Mouse (Mus musculus): ENCODE measurements at regions not wholly inside any gene's neighbourhood (a gene's known extent, or its start where the extent isn't known, plus 50 kb on each side); places are given as distances from the start of the nearest gene placed in this dataset.
"Not testable (repeated sequence)": the region's sequence is repeated elsewhere in the genome, so short reads cannot be mapped to it uniquely, and the experiment has no call there.

GRCm38 (mm10) chr13:5591837-5592555, 269.3 kb upstream of the Klf6 start:
- intact Hi-C loops (cut with DNase I): no loop called here
- no peak for DNase-seq

- intact Hi-C loops (cut with DNase I): no loop called here
- DNase-seq: no peak
These were observed 268.7 kb upstream of the Klf6 start for GRCm38 (mm10) chr13:5592556-5593061.

GRCm38 (mm10) chr13:5601648-5602047, 259.6 kb upstream of the Klf6 start:
- DNase-seq: no peak
- intact Hi-C loops (cut with DNase I): no loop called here

DNA sequence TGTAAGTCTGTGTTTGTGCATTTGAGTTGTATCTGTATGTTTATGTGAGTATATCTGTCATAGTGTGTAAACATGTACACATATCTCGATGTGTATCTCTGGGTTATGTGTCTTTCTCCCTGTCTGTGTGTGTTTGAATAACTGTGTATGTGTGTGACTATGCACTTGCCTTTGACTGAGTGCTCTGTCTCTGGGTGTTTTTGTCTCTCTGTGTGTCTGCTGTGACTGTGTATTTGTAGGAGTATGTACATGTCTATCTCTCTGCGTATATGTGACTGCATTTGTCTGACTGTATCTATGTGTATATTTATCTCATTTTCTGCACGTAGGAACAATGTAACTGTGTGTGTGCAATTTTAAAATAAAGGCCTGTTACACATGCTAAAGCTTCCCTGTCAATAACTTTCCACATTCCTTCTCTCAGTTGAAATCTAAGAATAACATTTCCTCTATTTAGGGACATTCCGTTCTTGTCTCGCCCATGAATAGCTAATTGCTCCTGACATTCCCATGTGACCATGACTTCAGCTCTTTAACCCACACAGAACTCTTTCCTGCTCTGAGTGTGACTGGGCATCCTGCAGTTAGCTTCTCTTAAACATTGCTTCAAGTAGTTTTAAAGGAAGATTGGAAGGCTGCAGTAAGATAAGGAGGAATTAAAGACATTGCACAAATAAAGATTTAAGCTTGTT, 257.2 kb upstream of the Klf6 start:
- no peak for DNase-seq
- intact Hi-C loops (cut with DNase I): no loop called here

DNA sequence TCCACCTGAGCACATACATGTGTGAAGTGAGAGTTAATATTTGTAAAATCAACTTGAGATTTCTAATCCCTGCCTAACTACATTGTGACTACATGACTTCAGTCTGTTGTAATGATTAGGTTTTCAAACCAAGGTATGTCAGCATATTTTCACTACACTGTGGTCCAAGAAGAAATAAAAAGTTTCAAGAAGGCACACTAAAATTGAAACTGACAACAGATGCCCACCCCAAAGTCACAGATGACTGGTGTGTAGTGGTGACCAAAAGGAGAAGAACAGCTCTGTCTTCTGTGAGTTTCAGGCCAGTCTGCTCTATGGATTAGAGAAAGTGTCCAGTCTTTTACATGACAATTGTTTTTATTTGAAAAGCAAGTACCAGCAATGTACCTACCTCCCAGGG, 255.9 kb upstream of the Klf6 start:
- no peak for DNase-seq
- intact Hi-C loops (cut with DNase I): no loop called here

DNA sequence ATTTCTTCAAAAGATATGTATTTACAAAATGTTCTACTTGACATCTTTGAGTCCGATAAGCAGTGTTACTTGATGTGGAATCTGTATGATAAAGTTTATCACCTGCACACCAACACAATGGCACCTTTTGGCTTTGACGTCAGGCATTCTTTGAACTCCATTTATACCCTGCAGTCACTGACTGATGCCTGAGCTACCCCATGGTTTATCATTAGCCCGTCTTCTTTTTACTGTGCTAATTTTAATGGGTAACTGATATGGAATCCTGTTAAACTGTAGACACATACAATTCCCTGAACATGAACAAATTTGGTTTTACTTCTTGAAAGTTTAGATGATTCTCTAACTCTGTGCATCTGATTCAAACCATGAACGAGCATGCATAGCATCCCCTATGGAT, 253.8 kb upstream of the Klf6 start:
- intact Hi-C loops (cut with DNase I): no loop called here
- DNase-seq: no peak

- DNase-seq: no peak
- intact Hi-C loops (cut with DNase I): no loop called here
These were observed 247.0 kb upstream of the Klf6 start for GRCm38 (mm10) chr13:5614186-5614737.

GRCm38 (mm10) chr13:5614833-5615232, 246.4 kb upstream of the Klf6 start:
- intact Hi-C loops (cut with DNase I): no loop called here
- DNase-seq: no peak

GRCm38 (mm10) chr13:5615327-5615726, 246.0 kb upstream of the Klf6 start:
- DNase-seq: no peak
- intact Hi-C loops (cut with DNase I): no loop called here

DNA sequence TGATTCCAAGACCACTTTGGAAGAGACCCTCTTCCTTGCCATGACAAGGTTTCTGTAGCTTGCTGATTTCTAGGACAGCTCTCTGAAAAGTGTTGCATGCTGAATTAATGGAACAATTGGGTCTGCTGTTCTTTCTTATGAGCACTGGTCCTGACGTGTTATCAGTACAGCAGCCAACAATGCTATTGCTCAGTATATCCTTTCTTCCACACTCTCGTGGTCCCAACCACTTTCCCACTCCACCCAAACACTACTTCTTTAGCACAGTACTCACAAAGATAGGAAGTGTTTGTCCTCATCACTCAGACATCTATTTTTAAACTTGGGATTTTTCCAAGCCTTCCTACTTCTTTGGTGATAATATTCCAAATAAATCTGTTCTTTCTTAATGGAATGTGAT, 233.2 kb upstream of the Klf6 start:
- intact Hi-C loops (cut with DNase I): no loop called here
- no peak for DNase-seq

DNA sequence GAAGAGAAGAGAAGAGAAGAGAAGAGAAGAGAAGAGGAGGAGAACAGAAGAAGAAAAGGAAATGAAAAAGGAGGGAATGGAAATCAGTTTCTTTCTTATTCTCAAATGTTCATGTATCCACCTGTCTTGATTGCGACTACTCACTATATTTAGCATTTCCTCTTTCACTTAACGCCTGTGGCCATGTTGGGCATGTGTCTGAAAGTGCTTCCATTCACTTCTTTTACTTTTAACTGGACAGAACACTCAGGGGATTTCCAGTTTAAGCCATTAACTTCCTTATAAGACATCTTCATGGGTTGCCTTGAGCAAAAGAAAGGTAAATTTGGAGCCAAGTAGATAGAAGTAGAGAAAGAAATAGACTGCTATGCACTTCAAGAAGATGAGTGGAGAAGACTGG, 226.3 kb upstream of the Klf6 start:
- DNase-seq: no peak
- intact Hi-C loops (cut with DNase I): no loop called here

DNA sequence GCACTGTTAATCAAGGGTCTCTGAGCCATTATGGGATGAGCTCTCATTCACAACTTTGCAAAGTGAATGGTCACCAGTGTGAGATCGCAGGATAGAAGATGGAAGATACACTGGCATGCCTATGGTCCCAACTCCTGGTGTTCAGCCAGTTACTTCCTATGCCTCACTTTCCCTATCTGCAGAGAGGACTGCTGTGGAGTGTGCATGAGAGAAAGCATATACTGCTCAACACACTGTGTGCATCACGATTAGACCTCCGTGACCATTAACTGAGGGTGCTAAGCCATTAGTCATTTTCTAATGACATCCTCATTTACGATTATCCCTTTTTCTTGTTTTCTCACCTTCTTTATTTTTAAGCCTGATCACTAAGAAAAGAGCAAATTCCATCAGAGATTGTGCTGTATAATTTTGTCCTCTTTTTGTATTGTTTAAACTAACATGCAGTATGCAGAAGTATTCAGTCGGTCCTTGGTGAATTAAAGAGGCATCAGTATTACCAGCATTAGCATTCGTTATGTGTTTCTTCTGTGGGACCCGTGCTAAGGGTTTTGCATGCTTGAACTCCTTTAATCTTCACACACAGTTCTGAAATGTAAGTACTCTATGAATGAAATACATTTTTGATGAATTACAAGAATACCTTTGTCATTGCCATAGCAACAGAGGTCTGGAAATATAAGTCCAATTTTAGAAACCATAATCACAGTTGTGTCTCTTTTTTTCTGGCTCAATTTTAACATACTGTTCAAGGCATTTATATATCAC, 219.4 kb upstream of the Klf6 start:
- intact Hi-C loops (cut with DNase I): no loop called here
- DNase-seq: no peak

DNA sequence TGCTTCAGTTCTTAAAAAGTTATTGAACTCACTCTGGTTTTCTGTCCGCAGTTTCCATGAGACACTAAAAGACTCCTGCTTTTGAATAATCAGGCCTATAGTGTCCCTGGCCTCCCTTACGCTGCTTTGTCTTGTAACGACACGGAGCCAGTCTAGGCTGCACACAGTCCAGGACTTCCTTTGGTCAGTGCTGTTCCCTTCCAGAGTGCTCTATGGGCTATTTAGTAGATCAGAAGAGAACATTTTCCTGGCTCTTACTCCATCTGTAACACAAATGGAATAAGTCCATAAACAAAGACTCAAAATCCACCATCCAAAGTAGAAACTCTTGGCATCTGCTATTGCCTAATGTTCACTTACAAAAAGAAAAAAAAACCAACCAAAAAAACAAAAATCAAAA, 213.0 kb upstream of the Klf6 start:
- DNase-seq: no peak
- intact Hi-C loops (cut with DNase I): no loop called here

DNA sequence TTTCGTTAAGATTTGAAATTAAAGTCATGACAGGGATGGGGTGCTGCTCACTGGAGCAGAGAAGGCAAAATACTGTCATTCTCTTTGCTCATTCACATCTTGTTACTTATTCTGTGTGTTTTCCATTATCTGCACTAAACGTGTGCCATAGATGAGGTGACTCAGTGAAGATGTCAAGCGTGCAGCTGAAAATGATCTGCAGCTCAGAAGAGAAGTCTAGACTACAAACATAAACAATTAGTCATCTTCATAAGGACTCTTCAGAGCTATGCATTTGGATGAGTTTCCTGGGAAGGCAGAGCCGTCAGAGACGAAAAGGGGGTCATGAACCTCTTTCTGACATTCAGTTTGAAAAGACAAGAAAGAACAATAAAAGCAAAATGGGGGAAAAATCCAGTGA, 203.7 kb upstream of the Klf6 start:
- intact Hi-C loops (cut with DNase I): no loop called here
- DNase-seq: no peak

GRCm38 (mm10) chr13:5666235-5667007, 194.9 kb upstream of the Klf6 start:
- intact Hi-C loops (cut with DNase I): no loop called here
- no peak for DNase-seq

GRCm38 (mm10) chr13:5675668-5676067, 185.6 kb upstream of the Klf6 start:
- no peak for DNase-seq
- intact Hi-C loops (cut with DNase I): no loop called here

DNA sequence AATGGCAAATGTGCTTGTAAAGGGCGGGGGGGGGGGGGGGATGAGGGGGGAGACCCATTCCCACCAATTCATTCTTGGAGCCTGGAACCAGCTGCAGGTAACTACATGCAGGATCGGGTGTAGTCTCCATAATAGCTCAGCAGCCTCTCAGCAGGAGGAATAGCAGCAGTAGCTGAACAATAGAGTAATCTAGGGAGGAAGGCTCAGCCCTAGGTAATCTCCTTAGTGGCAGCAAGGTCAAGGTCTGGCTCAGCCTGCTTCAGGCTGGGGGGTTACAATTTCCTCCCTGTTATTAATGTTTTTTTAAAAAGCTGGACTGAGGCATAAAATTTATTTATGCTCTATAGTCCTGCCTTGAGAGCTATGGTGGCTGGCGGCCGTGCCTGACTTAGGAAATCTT, 171.2 kb upstream of the Klf6 start:
- DNase-seq: no peak
- intact Hi-C loops (cut with DNase I): no loop called here

DNA sequence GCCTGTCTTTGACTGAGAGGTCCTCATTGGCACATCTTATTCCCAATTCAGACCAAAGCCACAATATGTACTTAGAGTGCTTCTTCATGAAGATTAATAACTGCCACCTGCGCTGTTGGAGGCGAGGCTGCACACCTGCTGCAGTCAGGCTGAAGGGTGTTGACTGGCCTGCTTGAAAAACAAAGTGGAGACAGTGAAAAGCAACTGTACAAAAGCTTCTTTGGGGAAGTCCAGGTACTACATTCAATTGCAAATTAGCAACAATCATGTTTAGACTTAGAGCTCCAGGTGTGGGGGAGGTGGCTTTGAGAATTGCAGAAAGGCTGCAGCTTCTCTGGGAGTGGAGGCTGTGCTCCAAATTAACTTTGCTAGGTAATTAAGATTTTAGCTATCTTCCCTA, 170.6 kb upstream of the Klf6 start:
- DNase-seq; intact Hi-C loops (cut with DNase I): not testable (repeated sequence)

DNA sequence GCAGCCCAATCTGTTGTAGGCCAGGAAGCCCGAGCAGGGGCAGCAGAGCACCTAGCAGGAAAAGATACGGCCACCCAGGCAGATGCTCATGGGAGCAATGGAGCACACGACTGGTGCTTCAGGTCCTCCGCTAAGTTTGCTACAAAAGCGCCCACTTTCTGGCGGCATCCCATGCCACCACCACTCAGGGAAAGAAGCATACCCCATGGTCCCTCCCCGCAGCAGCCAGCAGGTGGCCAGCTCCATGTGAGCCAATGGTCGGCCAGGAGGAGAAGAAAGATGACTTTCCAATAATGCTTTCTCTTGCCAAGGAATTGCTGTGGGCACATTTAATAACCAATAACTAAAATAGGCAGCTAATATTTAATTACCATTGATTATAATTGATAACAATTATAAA, 166.7 kb upstream of the Klf6 start:
- intact Hi-C loops (cut with DNase I): no loop called here
- no peak for DNase-seq

GRCm38 (mm10) chr13:5695581-5695980, 165.7 kb upstream of the Klf6 start:
- intact Hi-C loops (cut with DNase I); DNase-seq: not testable (repeated sequence)

- no peak for DNase-seq
- intact Hi-C loops (cut with DNase I): no loop called here
These were observed 164.9 kb upstream of the Klf6 start for GRCm38 (mm10) chr13:5696377-5696776.

All from left cerebral cortex, postnatal 4 days (tissue).